Mouse (Mus musculus): ENCODE measurements around the gene Vmn1r126. TPM values are rescaled to one million over a fixed set of nuclear protein-coding genes. Genes with fewer than 3 reads are reported as not detected.
"Not testable (repeated sequence)": the region's sequence is repeated elsewhere in the genome, so short reads cannot be mapped to it uniquely, and the experiment has no call there.

Gene Vmn1r126
- not detected in 2 replicates for polyA plus RNA-seq (2012; rRNA removed)

DNA sequence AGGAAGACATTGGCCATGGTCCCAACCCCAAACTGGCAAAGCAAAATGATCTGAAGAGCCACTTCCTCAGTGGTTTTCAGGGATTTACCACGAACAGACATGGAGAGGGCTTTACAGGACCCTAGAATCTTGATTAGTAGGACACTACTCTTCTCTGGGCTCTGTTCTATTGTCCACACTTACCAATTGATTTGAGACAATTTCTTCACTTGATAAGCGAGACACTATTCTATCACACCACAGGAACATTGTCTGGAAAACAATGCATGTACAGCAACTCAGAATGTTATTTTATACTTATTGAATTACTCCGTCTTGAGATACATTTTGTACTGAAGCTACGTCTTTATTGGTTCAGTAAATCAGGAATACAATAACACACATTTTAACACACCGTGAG lies at the start of gene Vmn1r126:
Gene Vmn1r126 (minus strand): TSS at position 101 of the 400 bp plus-strand sequence.
- WGBS = no CpG with 5 or more reads among the region's 5 CpGs
- not testable (repeated sequence) for H3K4me3 ChIP-seq (ENCODE audit: low read depth, low read length); H3K4me1 ChIP-seq (ENCODE audit: control insufficient read depth, insufficient read depth, insufficient read length, low read length); H3K36me3 ChIP-seq (ENCODE audit: control insufficient read depth, insufficient read depth, low read length); H3K27ac ChIP-seq (ENCODE audit: insufficient read depth, low read depth, low read length); H3K27me3 ChIP-seq (ENCODE audit: control insufficient read depth, insufficient read depth, low read length)

- H3K36me3 ChIP-seq (ENCODE audit: control insufficient read depth, insufficient read depth, low read length); H3K4me1 ChIP-seq (ENCODE audit: control insufficient read depth, insufficient read depth, insufficient read length, low read length); H3K4me3 ChIP-seq (ENCODE audit: low read depth, low read length); H3K27me3 ChIP-seq (ENCODE audit: control insufficient read depth, insufficient read depth, low read length); H3K27ac ChIP-seq (ENCODE audit: insufficient read depth, low read depth, low read length): not testable (repeated sequence)
- 67% methylated on average over 1 of the region's 1 CpGs for WGBS
Observed at GRCm38 (mm10) chr7:21349073-21349472, 47.8 kb upstream of the Vmn1r126 start, which contains the start of gene Vmn1r128. Vmn1r128 (plus strand) TSS chr7:21349373.

- not testable (repeated sequence) for H3K27ac ChIP-seq (ENCODE audit: insufficient read depth, low read depth, low read length); H3K4me1 ChIP-seq (ENCODE audit: control insufficient read depth, insufficient read depth, insufficient read length, low read length); H3K36me3 ChIP-seq (ENCODE audit: control insufficient read depth, insufficient read depth, low read length); H3K4me3 ChIP-seq (ENCODE audit: low read depth, low read length); H3K27me3 ChIP-seq (ENCODE audit: control insufficient read depth, insufficient read depth, low read length)
- no CpG with 5 or more reads among the region's 3 CpGs for WGBS
Observed at GRCm38 (mm10) chr7:21319761-21320160, 18.5 kb upstream of the Vmn1r126 start, which contains the start of gene Vmn1r127. Vmn1r127 (minus strand) TSS chr7:21319861.

DNA sequence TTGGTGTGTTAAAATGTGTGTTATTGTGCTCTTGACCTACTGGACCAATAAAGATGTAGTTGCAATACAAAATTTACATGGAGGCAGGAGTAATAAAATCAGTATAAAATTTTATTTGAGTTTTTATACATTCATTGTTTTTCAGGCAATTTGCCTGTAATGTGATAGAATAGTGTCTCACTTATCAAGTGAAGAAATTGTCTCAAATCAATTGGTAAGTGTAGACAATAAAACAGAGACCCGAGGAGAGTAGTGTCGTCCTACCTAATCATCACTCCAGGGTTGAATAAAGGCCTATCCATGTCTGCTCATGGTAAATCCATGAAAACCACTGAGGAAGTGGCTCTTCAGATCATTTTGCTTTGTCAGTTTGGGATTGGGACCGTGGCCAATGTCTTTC lies 29.4 kb downstream of the Vmn1r126 start, which contains the start of gene Vmn1r125:
Gene Vmn1r125 (plus strand): TSS at position 301 of the 400 bp plus-strand sequence.
- H3K4me3 ChIP-seq (ENCODE audit: low read depth, low read length); H3K36me3 ChIP-seq (ENCODE audit: control insufficient read depth, insufficient read depth, low read length); H3K4me1 ChIP-seq (ENCODE audit: control insufficient read depth, insufficient read depth, insufficient read length, low read length); H3K27me3 ChIP-seq (ENCODE audit: control insufficient read depth, insufficient read depth, low read length); H3K27ac ChIP-seq (ENCODE audit: insufficient read depth, low read depth, low read length): not testable (repeated sequence)
- WGBS = 55% methylated on average over 3 of the region's 3 CpGs

GRCm38 (mm10) chr7:21260517-21260916 lies 40.8 kb downstream of the Vmn1r126 start, which contains the start of gene Vmn1r124:
Vmn1r124 (minus strand) TSS chr7:21260617.
- H3K27ac ChIP-seq (ENCODE audit: insufficient read depth, low read depth, low read length); H3K36me3 ChIP-seq (ENCODE audit: control insufficient read depth, insufficient read depth, low read length); H3K27me3 ChIP-seq (ENCODE audit: control insufficient read depth, insufficient read depth, low read length); H3K4me3 ChIP-seq (ENCODE audit: low read depth, low read length); H3K4me1 ChIP-seq (ENCODE audit: control insufficient read depth, insufficient read depth, insufficient read length, low read length): not testable (repeated sequence)
- 70% methylated on average over 4 of the region's 4 CpGs for WGBS

Other genes with a start within 250 kb of the Vmn1r126 start
- not detected in 2 replicates for gene Vmn1r120, start 247.7 kb downstream of the Vmn1r126 start, polyA plus RNA-seq (2012; rRNA removed)
- gene Vmn1r121, start 203.0 kb downstream of the Vmn1r126 start, polyA plus RNA-seq (2012; rRNA removed) = not detected in 2 replicates
- not detected in 2 replicates for gene Vmn1r122, start 167.3 kb downstream of the Vmn1r126 start, polyA plus RNA-seq (2012; rRNA removed)
- not detected in 2 replicates for gene Vmn1r123, start 139.3 kb downstream of the Vmn1r126 start, polyA plus RNA-seq (2012; rRNA removed)
- not detected in 2 replicates for gene Gm5157, start 111.0 kb downstream of the Vmn1r126 start, polyA plus RNA-seq (2012; rRNA removed)
- not detected in 2 replicates for gene Vmn1r124, start 40.9 kb downstream of the Vmn1r126 start, polyA plus RNA-seq (2012; rRNA removed)
- gene Vmn1r125, start 29.3 kb downstream of the Vmn1r126 start, polyA plus RNA-seq (2012; rRNA removed) = not detected in 2 replicates
- gene Vmn1r127, start 18.4 kb upstream of the Vmn1r126 start, polyA plus RNA-seq (2012; rRNA removed) = not detected in 2 replicates
- not detected in 2 replicates for gene Vmn1r128, start 47.9 kb upstream of the Vmn1r126 start, polyA plus RNA-seq (2012; rRNA removed)
- gene Vmn1r129, start 59.8 kb upstream of the Vmn1r126 start, polyA plus RNA-seq (2012; rRNA removed) = not detected in 2 replicates
- not detected in 2 replicates for gene Gm6882, start 131.3 kb upstream of the Vmn1r126 start, polyA plus RNA-seq (2012; rRNA removed)
- not detected in 2 replicates for gene Vmn1r130, start 210.3 kb upstream of the Vmn1r126 start, polyA plus RNA-seq (2012; rRNA removed)
- not detected in 2 replicates for gene Vmn1r131, start 244.6 kb upstream of the Vmn1r126 start, polyA plus RNA-seq (2012; rRNA removed)

Measured in small intestine, adult 2 months (tissue).